Mouse (Mus musculus): ENCODE data around the gene Wfikkn2. TPM values are rescaled to one million over a fixed set of nuclear protein-coding genes. Genes with fewer than 3 reads are reported as not detected.

Gene Wfikkn2
- polyA plus RNA-seq, 1 experiment from 2014 or later, result 1.1 TPM

Other genes with a start within 250 kb of the Wfikkn2 start
- 38.1 and 40.4 TPM in 2 replicates for gene Spag9, start 249.9 kb downstream of the Wfikkn2 start, polyA plus RNA-seq (2014; fragmentation: Nextera tagmentation; extraction: Ambion mirVana)
- gene Tob1, start 34.6 kb downstream of the Wfikkn2 start, polyA plus RNA-seq (2014; fragmentation: Nextera tagmentation; extraction: Ambion mirVana), result 27.3 and 29.7 TPM in 2 replicates
- not detected in 2 replicates for gene Gm21885, start 35.9 kb upstream of the Wfikkn2 start, polyA plus RNA-seq (2014; fragmentation: Nextera tagmentation; extraction: Ambion mirVana)
- 77.9 and 79.4 TPM in 2 replicates for gene Luc7l3, start 76.0 kb upstream of the Wfikkn2 start, polyA plus RNA-seq (2014; fragmentation: Nextera tagmentation; extraction: Ambion mirVana)
- gene Ankrd40, start 82.0 kb upstream of the Wfikkn2 start, polyA plus RNA-seq (2014; fragmentation: Nextera tagmentation; extraction: Ambion mirVana), result 34.3 and 34.9 TPM in 2 replicates
- 0.34 and 0.96 TPM in 2 replicates for gene Abcc3, start 147.0 kb upstream of the Wfikkn2 start, polyA plus RNA-seq (2014; fragmentation: Nextera tagmentation; extraction: Ambion mirVana)
- gene Cacna1g, start 228.2 kb upstream of the Wfikkn2 start, polyA plus RNA-seq (2014; fragmentation: Nextera tagmentation; extraction: Ambion mirVana), result 2.7 and 4.3 TPM in 2 replicates
- 0.15 TPM in 1 of 2 replicates, not detected in the other for gene Spata20, start 240.2 kb upstream of the Wfikkn2 start, polyA plus RNA-seq (2014; fragmentation: Nextera tagmentation; extraction: Ambion mirVana)

All from heart, embryonic 11.5 days (tissue).